Mouse (Mus musculus) adrenal gland, postnatal 14 days (tissue): ENCODE data around the gene Clba1. TPM values are rescaled to one million over a fixed set of nuclear protein-coding genes. Genes with fewer than 3 reads are reported as not detected.

Experiments
- DNase-seq: peaks from one replicate; pipeline ENCODE4 v3.0.0; 2021; ENCODE audit warnings: mixed read lengths
- total RNA-seq: library from RNA; stranded (reverse); gene quantifications from 2 replicates; pipeline ENCODE4 v1.2.3, GENCODE M21; 2021

Clba1 gene
- total RNA-seq, 1 experiment from 2014 or later, result 3.4 TPM

DNA sequence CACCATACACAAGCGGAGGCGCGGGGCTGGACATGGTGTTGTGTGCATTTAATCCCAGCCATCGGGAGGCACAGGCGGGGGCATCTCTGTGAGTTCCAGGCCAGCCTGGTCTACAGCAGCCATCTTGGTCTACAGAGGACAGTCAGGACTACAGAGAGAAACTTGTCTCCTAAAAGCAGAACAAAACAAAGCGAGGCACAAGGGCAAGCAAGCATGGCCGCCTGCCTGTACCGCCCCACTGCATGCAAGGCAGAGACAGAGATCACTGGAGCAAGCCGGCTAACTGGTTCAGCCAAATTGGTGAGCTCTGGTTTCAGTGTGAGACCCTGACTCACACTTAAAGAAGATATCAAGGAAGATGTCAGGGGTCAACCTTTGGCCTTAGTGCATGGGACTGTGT, 41.6 kb downstream of the Clba1 start:
- DNase-seq, result no peak

DNA sequence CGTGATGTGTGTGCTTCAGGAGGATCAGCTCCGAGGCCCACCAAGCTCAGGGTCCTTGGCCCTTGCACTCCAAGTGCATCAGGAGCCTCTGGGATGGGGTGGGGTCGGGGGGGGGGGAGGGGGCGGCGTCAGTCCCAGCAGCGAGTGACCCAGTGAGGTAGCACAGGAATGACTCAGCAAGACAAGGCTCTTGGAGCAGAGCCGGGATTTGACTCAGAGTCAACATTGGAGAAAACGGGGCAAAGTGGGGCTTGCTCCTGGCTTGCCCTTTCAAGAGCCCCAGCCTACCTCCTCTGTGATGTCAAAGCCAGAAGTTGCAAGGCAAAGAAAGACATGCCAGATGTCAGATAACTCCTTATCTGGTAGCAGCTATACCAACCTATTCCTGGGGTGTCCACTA, 42.4 kb downstream of the Clba1 start:
- peak; percentile 63 for DNase-seq

DNA sequence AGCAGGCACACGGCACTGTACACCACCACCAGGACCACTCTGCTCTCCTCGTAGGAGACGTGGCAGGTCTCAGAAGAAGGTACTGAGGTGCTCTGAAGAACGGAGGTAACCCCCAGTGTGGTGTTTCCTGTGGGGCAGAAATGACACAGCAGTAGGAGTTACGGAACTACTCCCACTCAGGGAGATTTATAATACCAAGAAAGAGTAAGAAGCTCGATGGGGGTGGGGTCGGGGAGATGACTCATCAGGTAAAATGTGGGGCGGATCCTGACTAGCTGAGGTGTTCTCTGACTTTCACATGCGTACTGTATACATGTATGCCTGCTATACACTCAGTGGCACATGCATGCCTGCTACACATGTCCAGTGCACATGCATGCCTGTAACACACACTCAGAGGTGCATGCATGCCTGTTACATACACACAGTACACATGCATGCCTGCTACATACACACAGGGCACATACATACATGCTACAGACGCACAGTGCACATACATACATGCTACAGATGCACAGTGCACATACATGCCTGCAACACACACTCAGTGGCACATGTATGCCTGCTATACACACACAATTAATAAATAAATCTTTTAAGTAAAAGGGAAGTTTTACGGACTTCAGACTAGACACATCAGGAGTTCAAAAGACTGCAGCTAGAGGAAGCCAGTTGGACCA, 44.5 kb downstream of the Clba1 start:
- no peak for DNase-seq

DNA sequence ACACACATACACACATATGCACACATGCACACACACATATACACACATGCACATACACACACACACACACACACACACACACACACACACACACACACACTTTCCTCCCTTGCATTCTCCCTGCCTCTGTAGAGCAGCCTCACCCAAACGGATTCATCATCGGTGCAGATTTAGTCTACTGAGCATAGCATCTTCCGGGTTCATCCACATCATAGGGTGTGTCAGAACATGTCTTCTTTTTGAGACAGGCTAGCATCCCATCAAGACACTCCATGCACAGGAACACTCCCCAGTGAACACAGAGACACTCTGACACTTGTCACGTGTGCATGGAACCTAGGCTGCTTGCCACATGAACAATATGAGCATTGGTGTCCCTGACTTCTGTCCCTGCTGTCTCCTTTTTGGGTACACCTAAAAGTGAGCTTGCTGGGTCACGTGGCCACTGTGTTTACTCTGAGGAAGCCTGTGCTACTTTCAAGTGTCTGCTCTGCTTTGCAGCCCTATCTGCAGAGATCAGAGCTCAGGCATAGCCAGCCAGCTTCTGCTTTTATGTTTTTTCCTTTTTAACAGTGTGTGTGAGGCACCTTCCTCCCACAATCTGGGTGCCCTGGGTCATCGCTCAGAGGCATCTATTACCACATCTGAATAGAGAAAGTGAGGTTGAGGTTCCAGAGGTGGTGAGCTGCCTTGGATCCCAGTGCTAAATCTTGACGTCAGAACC, 46.0 kb downstream of the Clba1 start:
- DNase-seq, result no peak

DNA sequence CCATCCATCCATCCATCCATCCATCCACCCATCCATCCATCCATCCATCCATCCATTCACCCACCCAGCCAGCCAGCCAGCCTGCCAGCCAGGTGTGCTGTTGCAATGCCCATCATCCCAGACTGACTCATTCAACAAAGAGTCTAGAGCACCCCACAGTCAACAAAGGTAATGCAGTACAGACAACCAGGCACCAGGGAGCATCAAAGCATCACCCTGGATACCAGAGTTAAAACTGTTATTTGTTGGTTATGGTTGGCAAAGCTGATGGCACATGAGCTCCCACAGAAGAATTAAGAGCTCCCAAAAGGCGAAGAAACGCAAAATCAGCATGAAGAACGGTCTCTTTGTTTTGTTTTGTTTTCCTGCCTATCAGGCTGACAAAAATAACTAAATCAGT, 47.6 kb downstream of the Clba1 start:
- no peak for DNase-seq

DNA sequence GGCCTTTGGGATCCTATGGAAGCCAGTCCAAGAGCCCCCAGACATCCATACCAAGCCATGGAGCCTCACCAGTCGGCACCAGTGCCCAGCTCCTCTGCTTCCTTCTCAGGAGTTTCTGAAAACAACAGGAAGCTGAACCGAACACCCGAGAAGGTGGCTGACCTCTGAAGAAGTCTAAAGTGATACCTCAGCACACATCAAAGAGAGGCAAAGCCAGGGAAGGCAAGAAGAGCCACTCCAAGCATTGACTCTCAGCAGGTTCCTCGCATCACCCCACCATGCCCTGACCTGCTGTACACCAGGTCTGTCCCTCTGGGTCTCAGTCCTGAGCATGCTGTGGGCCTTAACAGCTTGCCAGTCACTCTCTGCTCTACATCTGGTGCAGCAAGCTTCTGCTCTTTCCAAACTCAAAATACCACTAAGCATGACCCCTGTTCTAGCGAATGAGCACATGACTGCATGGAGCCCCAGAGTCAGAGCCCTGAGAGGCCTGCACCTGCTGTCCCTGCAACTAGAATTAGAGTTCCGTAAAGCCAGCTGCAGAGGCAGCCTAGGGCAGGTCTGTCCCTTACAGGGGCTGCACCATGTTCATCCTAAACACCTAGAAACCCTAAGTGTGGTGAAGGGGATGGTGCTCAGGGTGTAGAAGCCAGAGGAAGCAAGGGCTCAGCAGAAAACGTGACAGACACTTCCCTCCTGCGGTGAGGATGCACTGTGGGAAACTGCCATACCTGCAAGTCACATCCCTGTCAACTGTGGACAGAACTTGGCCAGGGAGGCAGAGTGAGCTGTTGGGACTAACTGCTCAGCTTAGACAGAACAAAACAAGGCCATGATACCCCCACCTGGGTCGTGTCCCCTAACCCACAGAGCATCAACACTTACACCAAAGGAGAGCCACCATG, 48.5 kb downstream of the Clba1 start:
- no peak for DNase-seq

DNA sequence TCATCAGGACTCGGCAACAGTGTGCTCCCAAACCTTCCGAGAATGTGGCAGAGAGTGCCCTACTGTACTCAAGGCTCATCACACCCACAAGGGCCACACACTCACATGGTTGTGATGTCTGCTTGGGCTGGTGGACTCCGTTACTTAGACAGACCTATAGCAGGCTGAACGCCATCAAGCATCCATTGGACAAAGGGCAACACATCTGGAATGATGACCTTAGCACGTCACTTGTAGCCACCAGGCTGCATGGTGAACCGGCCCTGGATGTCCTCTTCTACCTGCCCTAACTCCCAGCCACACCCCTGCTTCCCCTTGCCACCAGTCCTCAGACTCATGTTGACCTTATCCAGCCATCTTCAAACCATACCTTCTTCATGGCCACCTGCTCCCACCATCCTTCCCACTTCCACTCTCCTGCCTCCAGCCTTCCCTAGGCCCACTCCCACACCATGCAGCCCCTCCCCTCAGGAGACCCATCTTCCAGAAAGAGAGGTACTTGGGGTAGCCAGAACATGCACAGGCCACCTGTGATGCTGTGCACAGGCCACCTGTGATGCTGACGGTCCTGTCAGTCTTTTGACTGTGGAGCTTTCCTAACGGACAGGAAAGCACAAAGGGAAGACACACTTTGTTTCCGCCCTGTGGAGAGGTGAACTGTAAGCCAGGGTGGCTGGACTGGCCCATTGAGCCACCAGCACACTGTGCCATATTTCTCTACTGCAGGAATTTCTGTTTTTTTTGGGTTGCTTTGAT, 50.0 kb downstream of the Clba1 start:
- DNase-seq, result no peak

DNA sequence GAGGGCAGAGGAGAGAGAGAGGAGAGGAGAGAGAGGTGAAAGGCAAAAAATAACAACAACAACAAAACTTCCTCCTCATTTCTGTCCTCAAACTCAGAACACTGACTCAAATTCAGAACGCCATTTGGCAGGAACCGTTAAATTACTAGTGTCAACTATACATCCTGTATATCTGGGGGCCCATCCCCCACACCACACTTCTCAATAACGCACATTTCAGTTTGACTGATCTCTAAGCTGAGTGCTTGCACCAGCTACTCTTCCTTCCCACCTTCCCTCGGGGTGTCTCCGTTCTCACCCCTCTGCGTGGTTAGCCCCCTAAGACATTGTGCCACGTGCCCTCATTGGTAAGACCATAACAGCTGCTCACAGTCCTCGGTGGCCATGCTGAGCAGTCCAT, 51.2 kb downstream of the Clba1 start:
- peak; percentile 16 for DNase-seq

DNA sequence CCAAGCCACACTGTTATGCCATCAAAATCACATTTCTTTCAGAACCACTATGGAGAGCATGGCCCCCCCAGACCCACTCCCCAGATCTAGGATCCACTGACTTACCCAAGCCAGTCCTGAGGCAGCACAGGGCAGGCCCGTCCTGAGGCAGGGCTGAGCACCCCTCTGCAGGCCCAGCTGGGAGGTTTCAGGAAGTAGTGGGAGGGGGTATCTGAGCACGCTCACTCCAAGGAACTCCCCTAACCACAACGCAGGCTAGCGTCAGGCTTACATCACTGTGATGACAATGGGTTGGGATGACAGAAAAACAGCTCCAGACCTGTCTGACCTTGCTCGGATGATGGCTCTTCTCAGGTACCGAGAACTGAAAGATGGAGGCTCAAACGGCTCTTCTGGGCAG, 52.0 kb downstream of the Clba1 start:
- peak; percentile 9 for DNase-seq

DNA sequence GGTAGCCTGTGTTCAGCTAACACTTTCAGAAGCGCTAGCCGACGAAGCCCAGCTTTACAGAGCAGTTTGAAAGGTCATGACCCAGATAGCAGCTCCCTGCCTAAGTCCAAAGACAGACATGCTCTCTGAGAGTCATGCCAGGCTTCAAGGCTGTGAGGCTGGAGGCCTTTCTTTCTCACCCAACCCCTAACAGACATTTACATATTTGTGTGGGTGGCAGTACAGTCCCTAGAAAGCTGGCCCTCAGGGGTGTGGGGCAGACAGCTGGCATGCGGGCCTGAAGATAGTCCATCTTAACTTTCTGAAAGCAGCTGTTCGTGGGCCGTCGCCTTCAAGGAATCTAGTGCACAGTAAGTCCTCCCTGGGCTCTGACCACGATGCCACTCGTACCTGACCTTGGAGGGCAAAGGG, 53.2 kb downstream of the Clba1 start:
- DNase-seq, result peak; percentile 18

DNA sequence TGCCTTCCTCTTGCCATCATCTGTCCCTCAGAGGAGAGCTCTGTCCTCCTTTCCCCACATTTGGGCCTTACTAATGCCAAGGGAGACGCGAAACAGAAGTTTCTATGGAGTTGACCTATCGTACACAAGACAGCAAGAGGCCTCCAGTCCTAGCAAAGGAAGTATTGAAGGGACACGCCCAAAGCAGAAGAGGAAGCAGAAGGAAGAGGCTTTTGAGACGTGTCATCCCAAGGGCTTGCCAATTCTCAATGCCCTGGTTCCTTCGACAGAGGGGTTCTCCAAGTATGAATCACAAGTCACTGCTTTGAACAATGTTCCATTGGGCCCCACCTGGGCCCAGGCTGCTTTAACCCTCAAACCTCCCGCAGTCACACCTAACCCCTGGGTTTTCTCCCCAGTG, 56.1 kb downstream of the Clba1 start:
- DNase-seq, result peak; percentile 5

Other genes with a start within 250 kb of the Clba1 start
- 25.3 and 33.2 TPM in 2 replicates for gene Inf2, start 220.2 kb upstream of the Clba1 start, total RNA-seq
- gene Adssl1, start 188.9 kb upstream of the Clba1 start, total RNA-seq, result 34.1 and 37.6 TPM in 2 replicates
- 48.4 and 54.1 TPM in 2 replicates for gene Siva1, start 164.3 kb upstream of the Clba1 start, total RNA-seq
- 245 and 247 TPM in 2 replicates for gene Akt1, start 134.1 kb upstream of the Clba1 start, total RNA-seq
- gene Zbtb42, start 130.1 kb upstream of the Clba1 start, total RNA-seq, result 2.8 and 4.6 TPM in 2 replicates
- 29.1 and 33.0 TPM in 2 replicates for gene Cep170b, start 88.5 kb upstream of the Clba1 start, total RNA-seq
- 6.4 and 19.9 TPM in 2 replicates for gene Pld4, start 48.3 kb upstream of the Clba1 start, total RNA-seq
- gene Ahnak2, start 6.3 kb upstream of the Clba1 start, total RNA-seq, result 7.2 and 9.6 TPM in 2 replicates
- gene Cdca4, start 20.5 kb downstream of the Clba1 start, total RNA-seq, result 19.9 and 21.4 TPM in 2 replicates
- 0.30 and 3.4 TPM in 2 replicates for gene Gpr132, start 59.3 kb downstream of the Clba1 start, total RNA-seq
- gene Jag2, start 120.8 kb downstream of the Clba1 start, total RNA-seq, result 18.6 and 20.8 TPM in 2 replicates
- gene Nudt14, start 133.2 kb downstream of the Clba1 start, total RNA-seq, result 32.5 and 35.7 TPM in 2 replicates
- gene Btbd6, start 167.5 kb downstream of the Clba1 start, total RNA-seq, result 18.3 and 21.1 TPM in 2 replicates
- gene Brf1, start 191.8 kb downstream of the Clba1 start, total RNA-seq, result 46.3 and 57.7 TPM in 2 replicates
- 30.0 and 31.1 TPM in 2 replicates for gene Pacs2, start 205.6 kb downstream of the Clba1 start, total RNA-seq